Mouse (Mus musculus) embryonic fibroblast, embryonic 13.5 days (primary cell): ENCODE measurements around the gene Bnc2. TPM values are rescaled to one million over a fixed set of nuclear protein-coding genes. Genes with fewer than 3 reads are reported as not detected.

ENCODE experiments used
- H3K27ac ChIP-seq: 2 replicates; pipeline ENCODE4 v1.5.1; 2012; ENCODE audit warnings: low read length, control low read depth, inconsistent platforms; ENCODE audit not compliant: insufficient read depth
- H3K4me1 ChIP-seq: 2 replicates; pipeline ENCODE4 v1.6.1; 2011; ENCODE audit warnings: low read length; ENCODE audit not compliant: control insufficient read depth, insufficient read depth
- H3K4me3 ChIP-seq: 2 replicates; pipeline ENCODE4 v1.5.1; 2011; ENCODE audit warnings: mild to moderate bottlenecking, control low read depth, low read length; ENCODE audit not compliant: insufficient read depth
- CTCF ChIP-seq: IDR thresholded peaks from 2 replicates; pipeline ENCODE4 v1.5.1; 2011; ENCODE audit warnings: mild to moderate bottlenecking, control low read depth, low read length, moderate library complexity, borderline replicate concordance; ENCODE audit not compliant: insufficient read depth
- POLR2A ChIP-seq: IDR thresholded peaks from 2 replicates; pipeline ENCODE4 v1.6.1; 2011; ENCODE audit warnings: low read depth, mild to moderate bottlenecking, control low read depth, low read length, moderate library complexity
- polyA plus RNA-seq: library from polyadenylated mRNA; stranded (reverse); fragments of >200 nt; gene quantifications from 2 replicates; pipeline ENCODE4 v1.2.4, GENCODE M21; 2011; ENCODE audit warnings: low read depth; ENCODE audit not compliant: missing spikeins, insufficient read length

Bnc2 gene
- polyA plus RNA-seq, 1 experiment = 48.4 TPM

DNA sequence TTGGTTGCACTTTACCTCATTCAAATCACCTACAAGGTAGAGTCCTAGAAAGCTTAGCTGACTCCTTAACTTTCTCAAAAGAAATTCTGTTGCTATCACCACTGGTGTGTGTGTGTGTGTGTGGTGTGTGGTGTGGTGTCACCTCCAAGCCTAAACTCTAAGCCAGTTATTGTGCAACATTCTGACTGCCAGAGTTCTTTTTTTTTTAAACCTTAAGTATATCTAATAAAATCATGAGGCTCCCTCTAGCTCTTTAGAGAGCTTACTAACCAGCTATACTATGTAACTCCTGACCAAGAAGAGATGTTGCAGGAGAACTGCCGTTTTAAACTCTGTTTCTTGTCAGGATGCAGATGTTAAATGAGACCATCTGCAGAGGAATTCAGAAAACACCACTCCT lies 4.1 kb downstream of the Bnc2 start:
- TF ChIP-seq CTCF (no peak), POLR2A (no peak)
- no peak overlapping the region for H3K4me3 ChIP-seq
- H3K4me1 ChIP-seq = peaks cover 15% of the 10 kb centered on the region

DNA sequence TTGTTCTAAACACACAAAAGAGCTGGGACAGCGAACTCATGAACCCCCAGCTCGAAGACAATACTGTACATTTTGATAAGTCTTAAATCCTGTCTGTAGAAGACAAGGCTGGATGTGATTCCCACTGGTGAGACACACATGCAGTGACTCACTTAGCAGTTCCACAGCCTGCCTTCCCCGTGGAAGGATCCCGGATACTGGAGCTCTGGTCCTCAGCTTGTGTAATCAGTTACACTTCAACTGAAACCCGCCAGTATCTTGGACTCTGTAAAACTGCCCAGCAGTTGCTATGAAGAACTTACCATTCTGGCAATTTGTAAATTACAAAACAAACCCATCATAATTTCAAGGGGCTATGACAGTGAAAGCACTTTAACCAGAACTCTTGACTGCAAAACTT lies 5.4 kb downstream of the Bnc2 start:
- Histone ChIP-seq H3K4me1 (peaks cover 15% of the 10 kb centered on the region), H3K4me3 (no peak overlapping the region), H3K27ac (peak overlapping the region; percentile 51)
- TF ChIP-seq POLR2A (no peak), CTCF (no peak)

More for the DNA sequence above, 4.1 kb downstream of the Bnc2 start:
- peak overlapping the region; percentile 57 for H3K27ac ChIP-seq

DNA sequence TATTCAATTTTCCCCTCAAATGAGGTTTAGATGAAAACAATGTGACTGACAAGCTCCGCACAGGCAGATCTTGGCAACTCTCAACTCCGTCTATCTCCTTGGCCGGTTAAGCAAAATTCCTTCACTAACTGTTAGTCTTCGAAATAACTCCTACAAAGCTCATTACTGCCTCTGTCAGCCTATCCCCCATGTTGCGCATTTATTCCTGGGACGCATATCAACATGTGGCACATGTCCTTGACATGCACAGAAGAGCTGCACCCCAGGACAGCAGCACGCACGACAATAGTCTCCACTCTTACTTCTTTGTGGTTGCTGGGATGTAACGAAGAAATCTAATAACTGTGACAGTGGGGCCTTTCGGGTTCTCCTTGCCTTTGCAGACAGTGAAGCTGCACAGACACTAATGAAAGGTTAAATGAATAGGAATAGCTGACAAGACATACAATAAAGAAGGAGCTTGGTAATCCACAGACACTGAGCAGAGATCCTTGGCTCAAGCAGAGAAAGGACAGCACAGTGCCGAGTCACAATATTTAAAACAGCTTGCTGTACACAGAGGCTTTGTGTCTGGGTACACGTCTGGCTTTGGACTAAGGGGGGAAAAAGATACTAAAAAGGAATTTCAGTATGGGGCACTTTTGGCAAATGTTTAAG lies 6.0 kb downstream of the Bnc2 start:
- peak overlapping the region; percentile 51 for H3K27ac ChIP-seq
- TF ChIP-seq POLR2A (no peak), CTCF (no peak)
- no peak overlapping the region for H3K4me3 ChIP-seq
- H3K4me1 ChIP-seq = peaks cover 15% of the 10 kb centered on the region

DNA sequence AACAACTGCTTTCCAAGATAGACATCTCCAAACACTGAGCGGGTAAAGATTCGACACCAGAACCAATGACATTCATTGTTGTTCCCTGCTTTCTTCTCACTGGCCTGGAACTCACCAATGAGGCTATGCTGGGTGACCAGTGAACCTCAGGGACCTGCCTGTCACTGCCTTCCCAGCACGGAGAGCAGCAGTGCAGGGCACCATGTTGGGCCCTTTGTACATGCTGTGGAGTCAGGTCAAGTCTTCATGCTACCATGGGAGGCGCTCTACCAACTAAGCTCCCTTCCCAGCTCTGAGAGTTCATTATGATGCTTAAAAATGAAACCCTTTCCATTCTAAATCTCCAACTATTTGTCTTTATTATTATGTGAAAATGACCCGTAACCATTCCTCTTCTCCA lies 6.8 kb downstream of the Bnc2 start:
- H3K4me3 ChIP-seq = no peak overlapping the region
- peaks cover 15% of the 10 kb centered on the region for H3K4me1 ChIP-seq
- H3K27ac ChIP-seq = no peak overlapping the region
- TF ChIP-seq CTCF (no peak), POLR2A (no peak)

DNA sequence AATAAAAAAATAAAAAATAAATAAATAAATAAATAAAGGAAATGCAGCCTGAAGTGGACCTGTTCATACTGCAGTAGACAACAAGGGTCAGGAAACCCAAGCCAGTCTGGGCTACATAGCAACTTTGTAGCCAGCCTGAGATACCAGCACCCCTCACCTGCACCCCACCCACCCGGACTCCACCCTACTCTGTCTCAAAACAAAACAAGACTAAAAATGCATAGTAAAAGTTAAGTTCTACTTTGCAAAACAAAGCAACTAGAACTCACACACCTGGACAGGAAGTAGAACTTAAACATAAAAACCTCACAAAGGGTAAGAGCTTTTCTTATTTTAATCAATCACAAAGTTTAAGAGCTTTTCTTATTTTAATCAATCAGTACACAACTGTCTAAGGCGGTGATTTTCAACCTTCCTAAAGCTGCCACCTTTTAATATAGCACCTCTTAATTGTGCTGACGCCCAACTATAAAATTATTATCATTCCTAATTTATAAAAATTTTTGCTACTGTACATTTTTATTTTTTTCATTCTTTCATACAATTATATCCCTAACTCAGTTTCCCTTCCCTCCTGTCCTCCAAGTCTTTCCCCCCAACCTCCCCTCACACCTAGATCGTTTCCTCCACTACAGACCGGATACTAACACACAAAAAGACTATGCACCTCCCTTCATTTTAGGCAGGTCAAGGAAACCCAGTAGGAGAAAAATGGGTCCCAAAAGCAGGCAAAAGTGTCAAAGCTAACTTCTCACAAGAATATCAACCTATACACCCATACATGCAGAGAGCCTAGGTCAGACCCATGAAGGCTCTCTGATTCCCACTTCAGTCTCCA lies 12.6 kb downstream of the Bnc2 start:
- Histone ChIP-seq H3K4me1 (no peaks in the 10 kb centered on the region), H3K27ac (no peak overlapping the region), H3K4me3 (no peak overlapping the region)
- no peak for TF ChIP-seq POLR2A
- no peak for TF ChIP-seq CTCF

DNA sequence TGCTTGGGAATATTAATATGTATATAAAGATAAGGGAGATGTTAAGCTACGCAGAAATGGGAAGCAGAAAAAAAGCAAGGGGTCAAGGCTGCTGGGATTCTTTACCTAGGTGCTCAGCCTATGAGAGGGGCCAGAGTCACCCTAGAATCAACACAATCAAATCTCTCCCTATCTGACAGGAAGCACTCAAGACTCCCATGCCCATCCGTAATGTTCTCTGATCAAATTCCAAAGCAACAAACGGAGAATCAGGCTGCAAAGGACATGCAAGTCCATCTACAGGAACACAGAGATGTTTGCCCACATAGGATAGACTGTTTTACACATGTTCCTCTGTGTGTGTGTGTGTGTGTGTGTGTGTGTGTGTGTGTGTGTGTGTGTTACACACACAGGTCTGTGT lies 13.7 kb downstream of the Bnc2 start:
- no peak overlapping the region for H3K27ac ChIP-seq
- H3K4me3 ChIP-seq = no peak overlapping the region
- no peaks in the 10 kb centered on the region for H3K4me1 ChIP-seq
- TF ChIP-seq POLR2A (no peak), CTCF (no peak)

DNA sequence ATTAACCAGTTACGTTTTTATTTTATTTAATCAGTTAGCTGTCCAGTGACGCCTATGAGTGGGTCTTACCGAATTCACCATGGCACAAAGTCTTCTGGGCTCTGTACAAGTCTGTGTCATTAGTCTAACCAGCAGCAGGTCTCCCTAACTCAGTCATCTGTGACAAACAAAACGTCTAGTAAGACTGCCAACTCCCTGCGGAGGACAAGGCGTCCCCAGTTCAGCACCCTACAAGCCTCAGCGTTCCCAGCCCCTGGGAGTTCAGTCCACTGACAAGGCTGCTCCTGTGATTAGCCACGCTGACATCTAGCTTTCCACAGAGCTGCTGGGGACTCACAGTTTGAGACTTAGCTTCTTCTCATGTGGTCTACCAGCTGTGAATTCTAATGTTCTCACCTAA lies 23.3 kb downstream of the Bnc2 start:
- Histone ChIP-seq H3K27ac (no peak overlapping the region), H3K4me3 (no peak overlapping the region), H3K4me1 (peaks cover 2% of the 10 kb centered on the region)
- TF ChIP-seq CTCF (no peak), POLR2A (no peak)

DNA sequence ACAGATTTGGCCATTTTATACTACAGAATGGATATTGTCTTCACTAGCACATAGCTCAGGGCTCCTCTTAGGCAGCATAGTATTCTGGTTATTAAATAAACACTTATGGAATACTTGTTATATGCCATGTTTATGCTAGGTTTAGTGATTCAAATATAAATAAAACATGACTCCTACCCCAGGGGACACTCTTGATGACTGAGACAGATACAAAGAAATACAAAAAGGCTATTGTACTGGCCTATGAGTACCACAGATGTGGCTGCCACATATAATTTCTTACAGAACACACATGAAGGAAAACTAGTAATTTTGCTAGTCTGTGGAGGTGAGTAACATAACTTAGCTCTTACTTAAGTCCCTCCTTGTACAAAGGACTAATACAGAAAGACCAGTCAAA lies 28.5 kb downstream of the Bnc2 start:
- TF ChIP-seq POLR2A = no peak
- TF ChIP-seq CTCF = no peak
- H3K4me3 ChIP-seq = no peak overlapping the region
- H3K4me1 ChIP-seq = 0 out of 2 replicates have a peak, but pooled peaks cover under 1% of the 10 kb centered on the region
- no peak overlapping the region for H3K27ac ChIP-seq

DNA sequence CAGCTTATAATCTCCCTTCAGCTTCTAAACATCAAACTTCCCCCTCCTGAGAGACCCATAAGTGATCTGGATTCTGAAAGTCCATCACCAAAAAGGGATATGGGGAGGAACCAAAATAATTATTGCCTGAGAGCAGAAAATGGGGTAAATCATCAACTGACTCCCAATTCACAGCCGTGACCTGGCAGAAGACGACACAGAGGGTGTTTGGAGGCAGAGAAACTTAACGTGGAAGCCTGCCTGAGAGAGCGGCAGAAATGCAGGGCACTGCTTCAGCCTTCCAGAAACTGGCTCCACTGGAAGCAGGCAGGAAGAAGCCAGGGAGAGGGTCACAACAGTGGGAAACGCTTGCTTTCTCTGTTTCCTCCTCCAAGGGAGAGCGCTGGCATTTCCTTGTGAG lies 35.9 kb downstream of the Bnc2 start:
- H3K4me1 ChIP-seq = peaks cover 20% of the 10 kb centered on the region
- H3K27ac ChIP-seq = no peak overlapping the region
- H3K4me3 ChIP-seq = no peak overlapping the region
- TF ChIP-seq POLR2A (no peak), CTCF (no peak)

DNA sequence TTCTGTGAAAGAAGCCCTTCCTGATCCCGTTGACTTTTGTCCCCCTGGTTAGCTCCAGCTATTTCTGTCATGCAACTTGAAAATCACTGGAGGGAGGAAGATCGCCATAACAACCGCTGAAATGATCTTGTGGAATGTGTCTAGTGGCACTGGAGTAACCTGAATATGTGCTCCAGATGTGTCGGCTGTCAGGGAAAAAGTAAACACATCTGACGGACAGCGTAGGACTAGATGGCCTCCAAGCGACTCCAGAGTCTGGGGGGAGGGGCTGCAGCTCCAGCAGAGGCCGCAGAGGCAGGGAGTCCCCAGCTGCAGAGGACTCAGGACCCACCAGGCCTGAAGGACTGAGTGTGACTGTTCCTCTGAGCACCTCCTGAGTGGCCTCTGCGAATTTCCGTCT lies 37.4 kb downstream of the Bnc2 start:
- peaks cover 29% of the 10 kb centered on the region for H3K4me1 ChIP-seq
- H3K27ac ChIP-seq = peak overlapping the region; percentile 51
- no peak overlapping the region for H3K4me3 ChIP-seq
- TF ChIP-seq CTCF (no peak), POLR2A (no peak)

DNA sequence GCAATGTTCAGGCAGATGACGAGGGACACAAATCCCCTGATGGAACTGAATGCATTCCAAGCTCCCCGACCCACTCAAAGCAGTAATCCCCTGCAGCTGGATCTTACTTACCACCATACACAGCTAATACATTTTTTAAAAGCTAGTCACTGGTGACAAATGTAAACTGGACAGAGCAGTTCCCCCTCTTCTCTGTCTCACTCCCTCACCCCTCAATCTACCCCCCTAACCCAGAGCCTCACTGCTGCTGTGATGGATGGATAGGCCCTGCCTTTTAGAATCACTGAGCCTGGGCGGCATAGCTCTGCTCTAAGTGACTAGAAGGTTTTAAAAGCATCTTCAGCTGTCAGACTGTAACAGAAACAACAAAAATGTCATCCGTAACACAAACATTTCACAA lies 40.3 kb downstream of the Bnc2 start:
- Histone ChIP-seq H3K27ac (peak overlapping the region; percentile 93), H3K4me1 (peaks cover 29% of the 10 kb centered on the region)
- TF ChIP-seq POLR2A = no peak
- no peak for TF ChIP-seq CTCF

More for the DNA sequence above, 40.3 kb downstream of the Bnc2 start:
- no peak overlapping the region for H3K4me3 ChIP-seq
